Mouse (Mus musculus) CH12.LX (cell line): ENCODE measurements around the gene Ebf3. TPM values are rescaled to one million over a fixed set of nuclear protein-coding genes. Genes with fewer than 3 reads are reported as not detected.

Experiments
- DNase-seq: peaks from one replicate; pipeline ENCODE4 v3.0.0-alpha.2; 2013; ENCODE audit errors: extremely low read depth
- H3K27ac ChIP-seq: 2 replicates; pipeline ENCODE4 v1.5.1; 2012; ENCODE audit warnings: low read depth, mild to moderate bottlenecking, control low read depth, moderate library complexity; ENCODE audit not compliant: insufficient read depth
- H3K27me3 ChIP-seq: replicated peaks from 2 replicates; pipeline ENCODE3; 2012; ENCODE audit warnings: inconsistent platforms
- H3K36me3 ChIP-seq, 2 experiments: replicated peaks in 1 of 2; 2 replicates each; pipeline versions ENCODE3 to v1.6.1; 2012; ENCODE audit warnings: inconsistent platforms in 1 of 2, low read length in 1 of 2, mild to moderate bottlenecking in 1 of 2, mixed read lengths in 1 of 2, moderate library complexity in 1 of 2; ENCODE audit not compliant: control insufficient read depth in 1 of 2, insufficient read depth in 1 of 2
- H3K4me1 ChIP-seq, 2 experiments: 2 replicates each; pipeline ENCODE4 v1.6.1; 2012; ENCODE audit warnings: inconsistent platforms in 1 of 2, moderate library complexity in 1 of 2; ENCODE audit not compliant: insufficient read depth in 2 of 2, control insufficient read depth in 1 of 2
- H3K4me2 ChIP-seq: 2 replicates; pipeline ENCODE4 v1.6.1; 2012; ENCODE audit warnings: low read depth, mild to moderate bottlenecking, control low read depth; ENCODE audit not compliant: poor library complexity, insufficient read depth, severe bottlenecking
- H3K4me3 ChIP-seq, 3 experiments: fragments of 150-350 bp in 1 of 3; sonication (generic) in 1 of 3; replicated peaks in 1 of 3; 2 replicates each; pipeline versions ENCODE3 to v1.5.1; 2011 to 2012; ENCODE audit warnings: low read depth in 2 of 3, low read length in 2 of 3, mild to moderate bottlenecking in 2 of 3, moderate library complexity in 2 of 3, control low read depth in 1 of 3, improper control_type of control experiment in 1 of 3, inconsistent platforms in 1 of 3, mixed read lengths in 1 of 3; ENCODE audit not compliant: poor library complexity in 1 of 3
- H3K79me2 ChIP-seq: replicated peaks from 2 replicates; pipeline ENCODE4 v1.6.1; 2012; ENCODE audit warnings: mild to moderate bottlenecking, moderate library complexity; ENCODE audit not compliant: control insufficient read depth, poor library complexity, insufficient read depth, severe bottlenecking; ENCODE audit errors: extremely low read depth
- H3K9ac ChIP-seq: 2 replicates; pipeline ENCODE4 v1.6.1; 2012; ENCODE audit warnings: low read depth, mild to moderate bottlenecking, control low read depth, moderate library complexity; ENCODE audit not compliant: insufficient read depth
- H3K9me3 ChIP-seq: replicated peaks from 2 replicates; pipeline ENCODE3; 2012; ENCODE audit warnings: low read length, inconsistent platforms, mixed read lengths
- BHLHE40 ChIP-seq: IDR thresholded peaks from 2 replicates; pipeline ENCODE4 v1.6.1; 2011; ENCODE audit warnings: mild to moderate bottlenecking, low read depth, low read length, improper control_type of control experiment
- CHD1 ChIP-seq: IDR thresholded peaks from 2 replicates; pipeline ENCODE4 v1.6.1; 2012; ENCODE audit warnings: low read depth, low read length, improper control_type of control experiment, inconsistent platforms
- CTCF ChIP-seq, 2 experiments: IDR thresholded peaks in 1 of 2; conservative IDR thresholded peaks in 1 of 2; 2 replicates each; pipeline ENCODE4 v1.5.1; 2011 to 2012; ENCODE audit warnings: low read depth in 2 of 2, low read length in 2 of 2, improper control_type of control experiment in 1 of 2, inconsistent platforms in 1 of 2, mild to moderate bottlenecking in 1 of 2, moderate library complexity in 1 of 2
- ELF1 ChIP-seq: IDR thresholded peaks from 2 replicates; pipeline ENCODE4 v1.6.1; 2014; ENCODE audit warnings: low read depth, mild to moderate bottlenecking, inconsistent platforms, low read length, improper control_type of control experiment
- EP300 ChIP-seq: IDR thresholded peaks from 2 replicates; pipeline ENCODE4 v1.6.1; 2011; ENCODE audit warnings: low read length, improper control_type of control experiment
- ETS1 ChIP-seq: conservative IDR thresholded peaks from 2 replicates; pipeline ENCODE4 v1.6.1; 2012; ENCODE audit warnings: low read depth, mild to moderate bottlenecking, inconsistent platforms, low read length, improper control_type of control experiment, moderate library complexity
- JUND ChIP-seq: conservative IDR thresholded peaks from 2 replicates; pipeline ENCODE4 v1.6.1; 2011; ENCODE audit warnings: low read depth, low read length, improper control_type of control experiment
- MAX ChIP-seq: IDR thresholded peaks from 2 replicates; pipeline ENCODE4 v1.6.1; 2011; ENCODE audit warnings: low read length, improper control_type of control experiment
- MAZ ChIP-seq: IDR thresholded peaks from 2 replicates; pipeline ENCODE4 v1.6.1; 2012; ENCODE audit warnings: low read depth, mild to moderate bottlenecking, inconsistent platforms, low read length, improper control_type of control experiment, moderate library complexity
- MEF2A ChIP-seq: IDR thresholded peaks from 2 replicates; pipeline ENCODE4 v1.6.1; 2014; ENCODE audit warnings: low read depth, mild to moderate bottlenecking, inconsistent platforms, low read length, improper control_type of control experiment, borderline replicate concordance
- MXI1 ChIP-seq: IDR thresholded peaks from 2 replicates; pipeline ENCODE4 v1.6.1; 2011; ENCODE audit warnings: mild to moderate bottlenecking, low read depth, low read length, improper control_type of control experiment
- MYC ChIP-seq: IDR thresholded peaks from 2 replicates; pipeline ENCODE4 v1.6.1; 2011; ENCODE audit warnings: low read depth, mild to moderate bottlenecking, improper control_type of control experiment, low read length
- RAD21 ChIP-seq: IDR thresholded peaks from 2 replicates; pipeline ENCODE4 v1.6.1; 2011; ENCODE audit warnings: low read depth, mild to moderate bottlenecking, low read length, improper control_type of control experiment, moderate library complexity
- SIN3A ChIP-seq: IDR thresholded peaks from 2 replicates; pipeline ENCODE4 v1.6.1; 2012; ENCODE audit warnings: low read length, improper control_type of control experiment, inconsistent platforms
- TCF12 ChIP-seq: IDR thresholded peaks from 2 replicates; pipeline ENCODE4 v1.6.1; 2014; ENCODE audit warnings: low read depth, mild to moderate bottlenecking, inconsistent platforms, low read length, improper control_type of control experiment
- UBTF ChIP-seq: IDR thresholded peaks from 2 replicates; pipeline ENCODE4 v1.6.1; 2012; ENCODE audit warnings: low read depth, mild to moderate bottlenecking, inconsistent platforms, low read length, improper control_type of control experiment, moderate library complexity
- USF2 ChIP-seq: conservative IDR thresholded peaks from 2 replicates; pipeline ENCODE4 v1.6.1; 2011; ENCODE audit warnings: low read depth, low read length, improper control_type of control experiment
- ZMIZ1 ChIP-seq: IDR thresholded peaks from 2 replicates; pipeline ENCODE4 v1.6.1; 2012; ENCODE audit warnings: low read depth, mild to moderate bottlenecking, inconsistent platforms, low read length, improper control_type of control experiment
- dilution Hi-C: fragments of 300-500 bp; cut with MboI; formaldehyde crosslinking; loops from 2 replicates; pipeline ENCODE4 v1.14.3; 2020; ENCODE audit warnings: low sequenced_read_pairs; ENCODE audit not compliant: extremely low pct_unique_long_range_greater_than_20kb, extremely low pct_ligation_motif_present
- in situ Hi-C: fragments of 300-500 bp; cut with MboI; formaldehyde crosslinking; loops from 3 replicates; pipeline ENCODE4 v1.14.3; 2019; ENCODE audit warnings: low sequenced_read_pairs, low pct_ligation_motif_present, low pct_unique_long_range_greater_than_20kb, mixed read lengths
- polyA plus RNA-seq: library from polyadenylated mRNA; unstranded; fragments of >175 nt; gene quantifications from 2 replicates; pipeline ENCODE4 v1.2.1, GENCODE M21; 2012; ENCODE audit warnings: low read depth; ENCODE audit not compliant: insufficient read length
- total RNA-seq, 2 experiments: library from RNA; depleted of rRNA; stranded (reverse); fragments of 300-350 nt in 1 of 2; fragments of >200 nt in 1 of 2; gene quantifications; 2 replicates each; pipeline ENCODE4 v1.2.3; 2012 to 2014

Gene Ebf3
- total and polyA plus RNA-seq, 3 experiments = 0.10 to 0.89 TPM; not detected in 1

DNA sequence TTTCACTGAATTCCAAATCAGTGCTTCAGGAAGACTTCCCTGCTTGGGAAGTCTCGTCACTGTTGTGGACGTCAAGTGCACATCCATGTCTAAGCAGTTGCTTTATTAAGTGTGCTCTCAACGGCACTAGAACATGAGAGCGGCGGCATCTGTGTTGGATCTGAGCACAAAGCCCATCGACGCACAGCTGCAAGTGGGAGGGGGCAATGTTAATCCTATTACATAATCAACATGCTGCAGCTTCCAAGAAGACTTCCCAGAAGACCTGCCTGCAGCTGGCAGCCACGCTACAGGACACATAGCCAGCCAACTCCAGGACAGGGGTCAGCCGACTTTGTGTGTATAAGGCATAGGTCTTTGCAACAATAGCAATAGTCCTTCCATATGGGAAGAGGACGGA lies 31.8 kb upstream of the Ebf3 start:
- in situ Hi-C loops (no loop called here), dilution Hi-C loops (no loop called here)
- H3K36me3 ChIP-seq = no peaks in the 10 kb centered on the region
- H3K27me3 ChIP-seq = peaks cover 14% of the 10 kb centered on the region
- H3K9me3 ChIP-seq = peaks cover 5% of the 10 kb centered on the region
- TF ChIP-seq CTCF (conservative IDR thresholded peaks at IDR 0.05 in 1 of 2, IDR thresholded peaks at IDR 0.05 in 1 of 2; ENCODE audit: low read depth in 2 of 2, low read length in 2 of 2) (no peak), MAZ (no peak), MYC (no peak), ELF1 (no peak), USF2 (no peak), CHD1 (no peak)
- no peaks in the 10 kb centered on the region for H3K79me2 ChIP-seq
- no peak overlapping the region for H3K4me2 ChIP-seq
- H3K9ac ChIP-seq = no peak overlapping the region
- no peak for DNase-seq
- no peak overlapping the region for H3K4me3 ChIP-seq
- H3K4me1 ChIP-seq = no peaks in the 10 kb centered on the region
- H3K27ac ChIP-seq = no peak overlapping the region

DNA sequence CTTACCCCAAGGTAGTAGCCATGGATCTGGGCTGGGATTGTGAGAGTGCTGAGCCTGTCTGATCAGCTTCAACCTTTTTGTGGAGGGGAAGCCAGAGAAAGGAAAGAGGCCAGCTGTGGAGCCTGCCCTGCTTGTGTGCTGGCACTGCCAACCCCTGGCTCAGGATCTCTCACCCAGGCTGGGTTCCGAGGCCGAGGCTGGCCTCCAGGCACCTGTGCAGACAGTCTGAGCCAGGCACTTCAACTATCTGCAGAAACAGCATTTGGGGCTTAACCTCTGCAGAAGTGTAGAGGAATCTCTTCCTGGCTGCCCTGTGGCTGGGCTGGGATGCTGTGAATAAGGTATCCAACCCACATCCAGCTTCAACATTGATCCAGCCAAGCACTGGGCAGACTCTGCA lies 19.7 kb upstream of the Ebf3 start:
- Histone ChIP-seq H3K27me3 (peaks cover 43% of the 10 kb centered on the region), H3K9ac (no peak overlapping the region), H3K9me3 (no peaks in the 10 kb centered on the region), H3K4me1 (peaks cover 0 to 1% of the 10 kb centered on the region in 2 experiments; a peak in 1 of 4 replicates), H3K4me2 (no peak overlapping the region), H3K36me3 (no peaks in the 10 kb centered on the region), H3K79me2 (no peaks in the 10 kb centered on the region), H3K4me3 (no peak overlapping the region), H3K27ac (no peak overlapping the region)
- dilution Hi-C loops = no loop called here
- TF ChIP-seq USF2 = no peak
- no peak for TF ChIP-seq TCF12
- no peak for TF ChIP-seq BHLHE40
- TF ChIP-seq SIN3A = no peak
- TF ChIP-seq MEF2A = no peak
- no peak for TF ChIP-seq MXI1
- TF ChIP-seq ELF1 = no peak
- no peak for TF ChIP-seq MAX
- TF ChIP-seq CTCF (conservative IDR thresholded peaks at IDR 0.05 in 1 of 2, IDR thresholded peaks at IDR 0.05 in 1 of 2; ENCODE audit: low read depth in 2 of 2, low read length in 2 of 2) = no peak
- no peak for TF ChIP-seq RAD21
- TF ChIP-seq UBTF = no peak
- TF ChIP-seq MYC = no peak
- no peak for TF ChIP-seq ZMIZ1
- TF ChIP-seq ETS1 = no peak
- TF ChIP-seq EP300 = no peak
- TF ChIP-seq CHD1 = no peak
- TF ChIP-seq JUND = no peak
- in situ Hi-C loops = no loop called here
- DNase-seq = no peak
